Mouse (Mus musculus): ENCODE results near the gene Fut1.

Fut1 gene

DNA sequence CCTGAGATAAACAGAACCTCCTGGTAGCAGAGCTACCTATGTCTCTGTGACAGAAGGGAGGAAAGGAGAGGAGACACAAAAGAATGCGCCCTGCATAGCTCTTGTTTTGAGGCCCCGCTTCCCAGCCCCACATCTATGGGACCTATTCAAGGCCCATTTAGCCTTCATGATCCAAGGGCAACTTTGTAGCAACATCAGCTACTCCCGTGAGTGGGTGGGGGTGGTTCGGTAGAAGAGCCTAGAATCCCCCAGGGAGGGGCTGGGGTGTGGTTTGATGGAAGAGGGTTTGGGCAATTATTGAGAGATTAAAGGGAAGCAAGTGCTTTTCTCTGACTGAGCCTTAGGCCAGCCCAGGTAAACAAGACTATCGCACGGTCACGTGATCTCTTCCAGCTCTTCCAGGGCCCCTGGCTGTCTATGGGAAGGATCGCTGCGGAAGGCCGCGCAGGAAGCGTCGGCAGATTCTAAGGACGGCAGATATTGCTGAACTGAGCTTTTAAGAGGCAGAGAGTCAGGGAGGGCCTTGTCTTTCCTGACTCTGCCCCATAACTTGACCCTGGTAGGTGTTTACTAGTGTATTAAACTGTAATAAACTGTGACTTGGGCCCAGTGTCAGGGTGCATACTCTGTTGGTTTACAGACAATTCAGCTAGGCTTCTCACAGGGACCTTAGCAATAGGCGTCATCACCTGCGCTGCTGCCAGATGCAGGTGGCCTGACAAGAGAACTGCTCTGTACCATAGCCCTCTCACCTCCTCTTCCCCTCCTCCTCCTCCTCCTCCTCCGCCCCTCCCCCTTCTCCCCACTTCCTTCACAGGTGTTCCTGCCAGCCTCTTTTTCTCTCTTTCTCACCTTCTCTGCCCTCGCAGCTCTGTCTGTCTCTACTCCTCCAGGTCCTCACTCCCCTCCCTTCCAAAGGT, 17.9 kb upstream of the Fut1 start:
- DNase-seq (ENCODE audit: low read depth): no peak

DNA sequence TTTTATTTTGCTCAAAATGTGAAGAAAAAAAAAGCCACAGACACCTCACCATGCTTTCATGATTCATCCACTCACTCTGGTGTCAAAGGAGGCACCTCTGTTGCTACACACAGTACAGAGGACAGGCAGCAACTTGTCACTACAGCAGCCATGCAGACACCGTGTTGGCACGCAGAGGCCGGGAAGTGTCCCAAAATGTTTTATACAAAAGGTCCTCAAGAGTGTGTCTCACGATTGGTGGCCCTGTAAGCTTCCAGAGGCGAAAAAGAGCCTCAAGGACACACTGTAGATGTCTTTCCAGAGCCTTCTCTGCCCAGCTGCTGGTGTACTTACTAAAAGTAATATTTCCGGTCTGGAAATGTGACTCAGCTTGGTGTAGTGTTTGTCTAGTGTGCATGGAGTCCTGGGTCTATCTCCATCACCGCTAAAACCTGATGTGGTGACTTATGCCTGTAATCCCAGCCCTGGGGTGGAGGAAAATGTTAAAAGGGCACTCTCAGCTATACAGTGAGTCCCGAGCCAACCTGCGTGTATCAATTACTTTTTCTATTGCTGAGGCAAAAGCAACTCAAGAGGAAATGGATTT, 11.3 kb upstream of the Fut1 start:
- DNase-seq (ENCODE audit: low read depth): no peak

DNA sequence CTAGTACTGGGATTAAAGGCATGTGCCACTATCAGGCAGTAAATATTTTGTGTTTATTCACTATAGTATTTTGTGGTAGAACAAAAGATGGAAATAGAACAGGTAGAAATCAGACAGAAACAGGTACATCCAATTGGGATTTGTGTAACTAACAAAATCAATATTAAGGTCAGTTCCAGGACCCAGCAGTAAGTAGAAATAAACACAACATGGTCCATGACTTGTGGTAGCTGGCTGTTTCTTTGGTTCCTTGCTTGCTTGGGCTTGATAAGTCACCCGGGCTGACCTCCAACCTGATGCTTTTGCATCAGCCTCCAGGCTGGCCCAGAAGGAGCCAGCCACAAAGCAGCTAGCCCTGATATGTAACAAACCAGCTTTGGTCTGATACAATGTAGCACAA, 7.6 kb upstream of the Fut1 start:
- DNase-seq (ENCODE audit: low read depth): no peak

DNA sequence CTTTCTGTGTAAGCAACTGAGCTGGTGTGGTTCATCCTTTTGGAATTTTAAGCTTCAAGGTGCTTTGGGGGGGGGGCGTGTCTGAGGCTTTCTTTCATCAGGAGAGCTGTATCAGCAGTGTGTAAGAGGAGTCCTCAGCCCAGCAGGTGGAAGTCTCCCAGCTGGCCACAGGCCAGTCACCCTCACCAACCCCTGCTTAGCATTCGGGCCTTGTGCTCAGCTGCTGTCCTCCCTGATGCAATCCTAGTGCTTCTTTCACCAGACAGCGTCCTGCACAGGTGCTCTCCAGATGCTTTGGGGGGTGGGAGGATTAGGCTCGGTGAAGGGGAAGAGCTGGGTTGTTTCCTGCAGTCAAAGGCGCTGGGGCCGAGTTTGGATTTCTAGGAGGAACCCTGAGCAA, 812 bp upstream of the Fut1 start:
- DNase-seq (ENCODE audit: low read depth): peak; percentile 75

DNA sequence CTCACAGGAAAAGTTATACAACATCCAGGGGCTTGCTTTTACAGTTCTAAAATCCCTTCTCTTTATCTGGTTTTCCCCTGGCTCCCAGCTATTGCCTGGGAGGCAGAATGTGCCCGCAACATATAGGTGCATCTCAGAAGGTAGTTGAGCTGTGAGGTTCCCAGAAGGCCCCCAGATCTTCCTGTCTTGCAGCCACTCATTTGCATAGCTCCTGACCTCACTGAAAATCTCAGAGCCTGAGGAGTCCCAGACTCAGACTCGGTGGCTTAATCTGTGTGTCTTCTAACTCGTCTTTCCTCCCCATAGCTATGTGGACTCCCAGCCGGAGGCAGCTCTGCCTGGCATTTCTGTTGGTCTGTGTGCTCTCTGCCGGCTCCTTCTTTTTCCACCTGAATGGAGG, 1.2 kb downstream of the Fut1 start:
- DNase-seq (ENCODE audit: low read depth): no peak

DNA sequence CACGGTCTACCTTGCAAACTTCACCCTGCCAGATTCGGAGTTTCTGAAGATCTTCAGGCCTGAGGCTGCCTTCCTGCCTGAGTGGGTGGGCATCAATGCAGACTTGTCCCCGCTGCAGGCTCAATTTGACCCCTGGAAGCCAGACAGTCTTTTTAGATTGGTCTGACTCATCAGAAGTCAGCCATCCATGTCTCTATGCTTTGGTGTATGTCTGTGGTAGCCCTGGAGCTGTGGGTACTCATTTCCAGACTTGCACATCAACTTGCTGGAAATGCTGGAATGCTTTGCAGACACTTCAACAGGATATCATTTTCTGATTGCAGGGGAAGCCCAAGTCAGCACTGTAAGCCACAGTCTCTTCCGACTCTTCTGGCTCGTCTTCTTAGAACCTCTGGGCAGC, 2.5 kb downstream of the Fut1 start:
- no peak for DNase-seq (ENCODE audit: low read depth)

DNA sequence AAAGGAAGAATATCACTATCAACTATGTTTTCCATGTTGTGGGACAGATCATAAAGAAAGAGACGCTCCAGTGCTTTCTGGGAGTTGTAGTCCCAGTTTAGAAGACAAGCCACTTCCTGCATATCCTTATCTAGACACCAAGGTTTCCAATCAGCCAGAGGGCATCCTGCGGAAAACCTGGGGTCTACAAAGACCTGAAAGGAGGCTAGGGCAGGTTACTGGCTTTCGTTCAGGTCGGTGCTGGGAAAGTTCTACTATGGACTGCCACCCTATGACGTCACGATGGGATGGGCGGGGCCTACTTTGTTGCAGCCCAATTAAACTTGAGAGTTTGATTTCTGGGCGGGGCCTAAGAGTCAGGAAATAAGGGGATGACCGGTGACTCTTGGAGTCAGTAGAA, 4.4 kb downstream of the Fut1 start, which contains the start of gene Izumo1:
Gene Izumo1, plus strand, starts transcription at position 369 of the 400 bp plus-strand sequence.
- peak; percentile 44 for DNase-seq (ENCODE audit: low read depth)

DNA sequence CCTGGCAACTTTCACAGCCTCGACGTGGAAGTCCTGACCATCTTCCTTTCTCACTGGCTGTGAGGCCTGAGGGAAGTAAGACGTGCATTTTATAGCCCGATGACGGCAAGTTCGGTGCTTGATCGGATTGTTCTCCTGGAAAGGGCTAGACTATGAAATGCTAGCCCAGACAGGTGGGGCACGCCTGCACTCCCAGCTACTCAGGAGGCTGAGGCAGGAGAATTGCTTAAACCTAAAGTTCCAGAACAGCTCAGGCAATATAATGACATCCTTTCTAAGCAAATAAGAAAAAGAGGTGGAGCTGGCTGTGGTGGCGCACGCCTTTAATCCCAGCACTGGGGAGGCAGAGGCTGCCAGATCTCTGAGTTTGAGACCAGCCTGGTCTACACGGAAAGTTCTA, 6.4 kb downstream of the Fut1 start:
- no peak for DNase-seq (ENCODE audit: low read depth)

DNA sequence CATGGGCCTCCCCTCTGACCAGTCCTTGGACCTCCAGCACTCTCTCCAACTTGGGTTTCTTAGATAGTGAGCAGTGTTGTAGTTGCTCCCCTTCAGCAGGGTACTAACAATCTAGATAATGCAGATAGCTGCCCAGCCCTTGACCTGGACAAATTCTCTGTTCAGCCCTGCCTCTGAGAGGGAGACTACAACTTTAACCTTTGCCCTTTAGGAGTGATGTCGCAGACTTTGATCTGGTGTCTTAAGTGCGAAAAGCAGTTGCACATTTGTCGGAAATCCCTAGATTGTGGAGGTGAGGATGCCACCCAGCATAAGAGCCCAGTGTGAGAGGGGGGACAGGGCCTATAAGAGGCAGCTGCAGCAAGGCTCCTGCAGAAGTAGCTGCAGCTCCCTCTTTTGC, 7.6 kb downstream of the Fut1 start:
- DNase-seq (ENCODE audit: low read depth): no peak

DNA sequence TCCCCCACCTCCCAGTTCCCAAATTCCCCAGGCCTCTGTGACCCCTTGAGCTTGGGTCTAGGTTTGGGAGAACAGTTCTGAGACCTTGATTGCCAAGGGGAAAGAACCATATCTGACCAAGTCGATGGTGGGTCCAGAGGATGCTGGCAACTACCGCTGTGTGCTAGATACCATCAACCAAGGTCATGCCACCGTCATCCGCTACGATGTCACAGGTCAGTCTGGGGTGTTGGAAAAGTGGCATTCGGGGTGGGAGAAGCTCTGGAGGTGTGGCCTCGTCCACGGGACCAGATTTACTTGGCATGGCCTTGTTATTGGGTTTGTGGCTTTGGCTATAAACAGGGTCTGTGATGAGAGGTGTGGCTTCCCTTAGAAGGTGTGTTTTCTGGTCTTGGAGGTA, 8.4 kb downstream of the Fut1 start:
- DNase-seq (ENCODE audit: low read depth): no peak

DNA sequence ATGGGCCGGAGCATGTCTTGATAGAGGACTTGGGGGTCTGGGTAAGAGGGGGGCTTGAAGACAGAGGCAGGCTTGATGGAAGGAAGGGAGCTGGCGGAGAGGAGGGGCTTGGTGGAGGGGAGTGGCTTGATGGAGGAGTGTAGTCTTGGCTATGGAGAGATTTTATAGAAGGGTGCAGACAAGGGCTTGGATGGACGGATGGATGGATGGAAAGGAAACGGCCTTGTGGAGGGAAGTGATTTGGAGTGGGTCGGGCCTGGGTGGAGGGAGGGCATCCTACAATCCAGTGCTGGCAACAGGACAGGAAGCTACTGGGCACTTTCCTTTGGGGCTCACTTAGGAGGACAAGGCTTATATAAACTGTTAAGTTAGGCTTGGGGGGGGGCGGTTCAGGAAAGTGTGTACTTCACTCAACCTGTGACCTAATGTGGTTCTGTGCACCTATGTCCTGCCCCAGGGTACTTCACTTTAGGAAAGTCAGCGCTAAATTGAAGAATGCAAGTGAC, 9.5 kb downstream of the Fut1 start:
- DNase-seq (ENCODE audit: low read depth): no peak

DNA sequence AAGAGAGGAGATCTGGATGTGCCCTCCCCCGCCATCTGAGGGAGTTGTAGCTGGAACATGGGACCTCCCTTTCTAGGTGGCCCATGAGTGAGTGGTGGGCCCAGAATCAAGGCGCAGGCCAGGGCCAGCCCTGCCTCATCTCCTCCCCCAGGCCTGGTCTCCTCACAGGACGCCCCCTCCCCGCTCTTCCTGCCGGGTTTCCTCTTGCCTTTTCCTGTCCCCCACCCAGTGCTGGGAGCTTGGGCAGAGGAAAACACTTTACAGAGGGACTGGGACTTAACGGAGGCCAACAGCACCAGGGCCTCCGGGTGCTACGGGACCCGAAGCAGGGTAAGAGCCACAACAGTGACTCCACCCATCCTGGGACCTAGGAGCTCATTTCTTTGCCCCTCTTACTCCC, 10.2 kb downstream of the Fut1 start, which contains the start of gene Rasip1:
Gene Rasip1, plus strand, starts transcription at position 228 of the 400 bp plus-strand sequence.
- no peak for DNase-seq (ENCODE audit: low read depth)

DNA sequence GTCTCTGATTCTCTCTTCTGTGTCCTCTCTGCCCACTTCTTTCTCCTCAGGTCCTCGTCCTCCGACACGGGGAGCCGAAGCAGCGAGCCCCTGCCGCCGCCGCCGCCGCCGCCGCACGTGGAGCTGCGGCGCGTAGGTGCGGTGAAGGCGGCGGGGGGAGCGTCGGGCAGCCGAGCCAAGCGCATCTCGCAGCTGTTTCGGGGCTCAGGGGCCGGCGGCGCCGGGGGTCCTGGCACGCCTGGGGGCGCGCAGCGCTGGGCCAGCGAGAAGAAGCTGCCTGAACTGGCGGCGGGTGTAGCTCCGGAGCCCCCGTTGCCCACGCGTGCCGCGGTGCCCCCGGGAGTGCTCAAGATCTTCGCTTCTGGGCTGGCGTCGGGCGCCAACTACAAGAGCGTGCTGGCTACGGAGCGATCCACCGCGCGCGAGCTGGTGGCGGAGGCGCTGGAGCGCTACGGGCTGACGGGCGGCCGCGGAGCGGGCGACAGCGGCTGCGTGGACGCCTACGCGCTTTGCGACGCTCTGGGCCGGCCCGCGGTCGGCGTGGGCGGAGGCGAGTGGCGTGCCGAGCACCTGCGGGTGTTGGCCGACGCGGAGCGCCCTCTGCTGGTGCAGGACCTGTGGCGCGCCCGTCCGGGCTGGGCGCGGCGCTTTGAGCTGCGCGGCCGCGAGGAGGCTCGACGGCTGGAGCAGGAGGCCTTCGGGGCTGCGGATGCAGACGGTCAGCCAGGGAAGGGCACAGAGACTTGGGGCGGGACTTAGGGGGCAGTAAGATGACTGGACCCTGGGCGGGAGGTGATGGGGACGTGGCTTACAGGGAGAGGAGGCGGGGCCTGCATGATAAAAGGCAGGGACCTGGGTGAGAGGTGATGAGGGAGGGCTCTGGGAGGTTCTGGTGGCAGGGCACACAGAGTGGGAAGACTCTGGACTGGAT, 11.5 kb downstream of the Fut1 start:
- DNase-seq (ENCODE audit: low read depth): no peak

DNA sequence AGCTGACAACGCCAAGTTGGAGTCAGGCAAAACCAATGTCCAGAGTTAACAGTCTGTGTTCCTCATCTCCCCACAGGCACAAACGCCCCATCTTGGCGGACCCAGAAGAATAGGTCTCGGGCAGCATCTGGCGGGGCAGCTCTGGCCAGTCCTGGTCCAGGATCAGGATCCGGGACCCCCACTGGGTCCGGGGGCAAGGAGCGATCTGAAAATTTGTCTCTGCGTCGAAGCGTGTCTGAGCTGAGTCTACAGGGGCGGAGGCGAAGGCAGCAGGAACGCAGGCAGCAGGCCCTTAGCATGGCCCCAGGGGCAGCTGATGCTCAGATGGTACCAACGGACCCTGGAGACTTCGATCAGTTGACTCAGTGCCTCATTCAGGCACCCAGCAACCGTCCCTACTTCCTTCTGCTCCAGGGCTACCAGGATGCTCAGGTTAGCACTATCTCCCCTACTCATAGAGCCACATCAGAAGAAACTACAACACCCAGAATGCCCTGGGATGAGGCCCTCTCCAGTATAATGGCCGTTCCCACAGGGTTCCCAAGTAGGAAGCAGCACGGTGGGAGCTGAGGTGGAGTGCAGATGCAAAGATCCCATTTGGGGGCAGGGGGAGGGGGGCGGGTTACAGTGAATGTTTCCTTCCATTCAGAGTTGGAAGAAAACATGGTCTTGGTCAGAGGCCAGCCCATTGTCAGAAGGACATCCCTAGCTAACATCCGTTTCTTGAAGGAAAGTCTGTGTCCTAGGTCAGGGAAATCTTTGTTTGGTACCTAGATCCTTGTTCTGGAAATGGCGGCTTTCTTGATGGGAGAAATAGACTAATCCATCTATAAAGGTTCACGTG, 13.2 kb downstream of the Fut1 start:
- DNase-seq (ENCODE audit: low read depth): no peak

DNA sequence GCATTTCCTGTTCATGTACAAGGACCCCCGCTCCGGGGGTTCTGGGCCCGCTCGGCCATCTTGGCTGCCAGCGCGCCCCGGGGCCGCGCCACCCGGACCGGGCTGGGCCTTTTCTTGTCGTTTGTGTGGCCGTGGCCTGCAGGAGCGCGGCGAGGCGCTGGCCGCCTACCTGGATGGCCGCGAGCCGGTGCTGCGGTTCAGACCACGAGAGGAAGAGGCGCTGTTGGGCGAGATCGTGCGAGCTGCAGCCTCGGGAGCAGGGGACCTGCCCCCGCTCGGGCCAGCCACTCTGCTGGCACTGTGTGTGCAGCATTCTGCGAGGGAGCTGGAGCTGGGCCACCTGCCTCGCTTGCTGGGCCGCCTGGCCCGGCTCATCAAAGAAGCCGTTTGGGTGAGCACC, 15.4 kb downstream of the Fut1 start:
- no peak for DNase-seq (ENCODE audit: low read depth)

DNA sequence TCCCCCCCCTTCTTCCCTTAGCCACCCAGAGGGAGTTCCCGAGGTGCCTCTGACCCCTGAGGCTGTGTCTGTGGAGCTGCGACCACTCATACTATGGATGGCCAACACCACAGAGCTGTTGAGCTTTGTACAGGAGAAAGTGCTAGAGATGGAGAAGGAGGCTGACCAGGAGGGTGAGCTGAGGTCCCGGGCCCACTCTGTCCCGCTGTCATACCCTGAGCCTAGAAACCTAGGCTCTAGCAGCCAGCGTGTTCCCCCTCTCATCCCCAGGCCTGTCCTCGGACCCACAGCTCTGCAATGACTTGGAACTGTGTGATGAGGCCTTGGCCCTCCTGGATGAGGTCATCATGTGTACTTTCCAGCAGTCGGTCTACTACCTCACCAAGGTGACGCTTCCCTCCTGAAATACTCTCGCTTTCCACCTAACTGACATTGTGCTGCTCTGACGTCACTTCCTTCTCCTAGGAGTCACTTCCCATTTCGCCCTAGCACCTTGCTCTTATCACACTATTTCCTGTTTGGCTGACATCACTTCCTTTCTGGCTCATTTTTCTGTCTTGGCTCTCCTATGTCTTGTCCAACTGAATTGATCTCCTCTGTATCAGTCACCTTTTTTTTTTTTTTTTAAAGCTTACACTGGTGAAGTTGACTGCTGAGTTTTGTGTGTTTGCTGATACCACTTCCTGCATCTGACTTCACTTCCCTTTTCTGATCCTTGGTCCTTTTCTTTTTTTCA, 18.0 kb downstream of the Fut1 start:
- no peak for DNase-seq (ENCODE audit: low read depth)

DNA sequence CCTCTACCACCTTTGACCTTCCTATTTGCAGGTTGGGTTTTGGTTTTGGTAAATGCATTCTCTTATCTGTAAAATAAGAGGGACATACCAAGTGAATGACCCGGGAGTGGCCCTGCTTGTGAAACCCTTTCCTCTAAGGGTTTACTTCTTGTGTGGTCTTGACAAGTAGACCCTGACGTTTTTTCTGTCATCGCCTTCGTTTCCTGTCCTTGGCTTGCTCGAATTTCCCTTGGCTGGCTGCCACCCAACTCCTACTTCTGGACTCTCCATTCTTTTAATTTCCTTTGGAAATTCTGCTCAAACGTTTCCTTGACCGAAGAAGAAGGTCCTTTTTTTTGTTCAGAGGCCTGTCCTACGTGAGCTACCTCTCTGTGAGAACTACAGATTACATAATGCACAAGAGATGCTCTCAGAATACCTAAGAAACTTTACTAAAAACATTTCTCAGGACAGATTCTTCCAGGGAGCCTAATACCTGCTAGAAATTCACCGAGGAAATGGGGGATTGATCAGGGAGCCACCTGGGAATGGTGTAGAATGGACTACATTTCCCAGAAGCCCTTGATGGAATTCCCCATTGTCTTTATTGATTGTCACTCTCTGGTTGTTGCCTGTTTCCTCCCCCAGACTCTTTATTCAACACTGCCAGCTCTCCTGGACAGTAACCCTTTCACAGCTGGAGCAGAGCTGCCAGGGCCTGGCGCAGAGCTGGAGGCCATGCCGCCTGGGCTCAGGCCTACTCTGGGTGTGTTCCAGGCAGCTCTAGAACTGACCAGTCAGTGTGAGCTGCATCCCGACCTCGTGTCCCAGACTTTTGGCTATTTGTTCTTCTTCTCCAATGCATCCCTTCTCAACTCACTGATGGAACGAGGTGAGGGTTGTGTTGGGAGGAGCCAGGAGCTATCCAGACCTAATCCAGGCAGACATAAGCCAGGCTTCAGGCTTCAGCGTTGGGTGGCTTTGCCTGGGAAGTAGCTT, 18.9 kb downstream of the Fut1 start:
- DNase-seq (ENCODE audit: low read depth): no peak

DNA sequence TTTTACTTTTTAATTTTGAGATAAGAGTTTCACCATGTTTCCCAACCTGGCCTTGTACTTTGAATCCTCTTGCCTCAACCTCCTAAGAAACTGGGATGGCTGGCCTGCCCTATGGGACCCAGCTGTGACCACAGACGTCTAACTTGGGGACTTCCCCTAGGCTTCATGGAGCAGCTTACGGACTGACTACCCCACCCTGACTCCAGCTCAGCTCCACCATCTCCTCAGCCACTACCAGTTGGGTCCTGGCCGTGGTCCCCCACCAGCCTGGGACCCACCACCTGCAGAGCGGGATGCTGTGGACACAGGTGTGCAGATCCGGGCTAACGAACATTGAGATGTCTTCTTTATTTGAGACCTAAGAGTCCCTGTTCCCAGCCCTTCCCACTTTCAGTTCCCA, 20.6 kb downstream of the Fut1 start:
- DNase-seq (ENCODE audit: low read depth): no peak

DNA sequence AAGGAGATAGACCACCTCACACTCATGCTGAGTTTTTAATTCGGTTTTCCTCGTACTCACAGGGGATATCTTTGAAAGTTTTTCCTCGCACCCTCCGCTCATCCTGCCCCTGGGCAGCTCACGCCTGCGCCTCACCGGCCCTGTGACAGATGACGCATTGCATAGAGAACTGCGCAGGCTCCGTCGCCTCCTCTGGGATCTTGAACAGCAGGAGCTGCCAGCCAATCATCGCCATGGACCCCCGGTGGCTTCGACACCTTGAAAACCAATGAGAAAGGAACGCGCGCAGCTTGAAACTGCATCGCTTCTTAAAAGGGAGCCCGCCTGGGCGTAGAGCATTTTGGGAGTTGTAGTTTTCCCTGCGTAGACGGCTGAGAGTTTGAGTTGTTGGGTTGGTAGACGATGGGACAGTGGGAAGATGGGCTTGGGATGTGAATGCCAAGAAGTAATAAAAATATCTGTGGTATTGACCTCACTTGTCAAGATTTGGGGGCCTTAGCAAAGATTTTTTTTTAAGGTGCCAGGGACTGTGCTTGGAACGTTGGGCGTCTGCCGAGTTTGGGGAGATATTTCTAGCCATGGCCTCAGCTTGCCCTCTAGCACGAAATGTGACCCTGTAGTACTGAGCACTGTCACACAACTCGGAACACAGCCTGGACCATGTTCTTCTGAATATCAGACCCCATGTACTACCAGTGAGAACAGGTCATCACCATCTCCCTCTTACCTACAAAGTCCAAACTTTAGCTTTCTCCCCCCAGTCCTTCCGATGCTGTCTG, 21.7 kb downstream of the Fut1 start:
- DNase-seq (ENCODE audit: low read depth): peak; percentile 94

All from NIH3T3 (cell line).